Mouse (Mus musculus): ENCODE results near the gene Adam30. TPM values are rescaled to one million over a fixed set of nuclear protein-coding genes. Genes with fewer than 3 reads are reported as not detected.
A peak's percentile ranks its signal among the peaks of the same experiment; 100 is the strongest.

Gene Adam30
- total RNA-seq, 4 experiments from 2014 or later = 0.36 TPM; not detected in 3

DNA sequence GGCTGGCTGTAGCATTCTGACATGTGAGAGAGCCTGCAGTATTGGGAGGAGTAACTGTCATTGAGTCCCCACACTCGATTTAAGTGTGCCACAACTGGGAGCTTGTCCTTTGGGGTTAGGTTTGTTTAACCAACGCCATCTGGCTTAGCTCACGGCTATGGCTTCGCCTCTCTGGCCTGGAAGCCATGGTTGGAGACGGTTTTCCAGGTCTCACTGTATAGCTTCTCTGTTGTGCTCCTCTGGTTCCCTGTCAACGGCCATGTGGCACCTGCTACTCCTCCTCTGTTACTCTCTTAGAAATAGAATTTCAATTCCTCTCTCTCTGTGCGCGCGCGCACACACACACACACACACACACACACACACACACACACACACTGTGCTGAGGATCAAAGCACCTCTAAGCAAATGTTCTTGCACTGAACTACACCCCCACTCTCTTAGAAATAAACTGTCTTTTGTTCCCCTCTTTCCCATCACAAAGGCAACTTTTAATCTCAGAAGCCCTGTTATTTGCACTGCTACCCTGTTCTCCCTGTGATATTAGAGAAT lies 24.8 kb downstream of the Adam30 start:
- DNase-seq (ENCODE audit: low spot score in 2 of 2) = no peak

DNA sequence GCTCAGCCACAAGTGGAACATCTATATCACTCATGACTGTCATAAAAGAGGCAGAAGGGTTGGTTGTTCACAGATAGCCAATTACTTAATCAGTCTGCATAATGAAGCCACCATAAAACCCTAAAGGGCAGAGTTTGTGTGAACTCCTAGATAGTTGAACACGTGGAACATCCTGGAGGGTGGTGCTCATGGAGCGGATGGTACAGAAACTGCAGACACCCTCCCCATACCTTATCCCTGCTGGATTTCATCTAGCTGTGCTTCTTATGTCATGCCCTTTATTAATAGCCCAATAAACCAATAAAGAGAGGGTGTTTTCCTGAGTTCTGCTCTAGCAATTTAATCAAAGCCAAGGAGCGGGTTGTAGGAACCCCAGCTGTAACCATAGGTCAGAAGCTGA lies 27.3 kb downstream of the Adam30 start:
- no peak for DNase-seq (ENCODE audit: low spot score in 2 of 2)

DNA sequence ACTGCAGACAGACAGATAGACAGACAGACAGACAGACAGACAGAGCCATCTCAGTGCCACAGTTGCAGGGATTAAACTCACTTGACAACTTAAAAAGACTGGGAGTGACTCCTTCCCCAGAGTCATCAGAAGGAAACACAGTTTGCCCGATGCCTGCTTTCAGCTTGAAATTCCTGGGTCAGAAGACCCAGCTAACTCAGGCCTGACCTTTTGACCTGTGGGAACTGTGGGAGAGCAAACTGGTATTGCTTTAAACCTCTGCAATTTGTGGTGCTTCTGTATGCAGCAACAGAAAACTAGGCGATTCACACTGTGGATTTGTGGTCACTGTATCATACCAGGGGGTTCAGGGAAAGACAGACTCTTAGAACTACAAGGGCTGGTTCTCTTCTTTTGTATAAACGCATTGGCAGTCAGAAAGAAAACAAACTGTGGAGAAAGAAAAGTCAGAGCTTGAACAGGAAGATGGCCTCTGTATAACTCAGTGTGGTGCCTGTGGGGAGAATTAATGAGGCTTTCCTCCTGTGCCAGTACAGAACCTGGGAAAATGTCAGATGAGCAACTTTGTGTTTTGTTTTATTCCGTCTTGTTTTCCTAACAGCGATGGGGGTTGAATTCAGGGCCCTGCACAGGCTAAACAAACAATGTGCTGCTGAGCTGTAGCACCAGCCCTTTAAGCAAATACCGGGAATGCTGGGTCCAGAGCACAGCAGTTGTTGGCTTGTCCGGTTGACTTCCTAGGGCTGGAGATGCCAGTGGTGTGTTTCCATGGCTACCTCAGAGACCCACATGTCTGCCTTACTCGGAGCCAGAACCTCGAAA lies 37.5 kb downstream of the Adam30 start:
- DNase-seq (ENCODE audit: low spot score in 2 of 2) = no peak

DNA sequence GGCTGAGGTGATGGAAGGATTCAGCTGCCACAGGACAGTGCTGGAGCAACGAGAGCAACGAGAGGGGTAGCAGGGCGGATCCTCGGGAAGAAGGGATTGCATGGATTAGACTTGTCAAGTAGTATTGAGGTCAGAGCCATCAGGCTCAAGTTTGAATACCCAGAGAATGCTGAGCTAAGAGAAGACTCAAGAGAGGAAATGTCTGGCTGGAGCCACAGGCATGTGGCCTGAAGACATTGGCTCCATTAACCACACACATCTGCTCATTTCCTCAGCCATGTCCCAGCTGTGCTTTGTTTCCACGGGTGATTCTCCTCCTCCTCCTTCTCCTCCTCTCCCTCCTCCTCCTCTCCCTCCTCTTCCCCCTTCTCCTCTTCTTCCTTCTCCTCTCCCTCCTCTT lies 39.3 kb downstream of the Adam30 start:
- no peak for DNase-seq (ENCODE audit: low spot score in 2 of 2)

DNA sequence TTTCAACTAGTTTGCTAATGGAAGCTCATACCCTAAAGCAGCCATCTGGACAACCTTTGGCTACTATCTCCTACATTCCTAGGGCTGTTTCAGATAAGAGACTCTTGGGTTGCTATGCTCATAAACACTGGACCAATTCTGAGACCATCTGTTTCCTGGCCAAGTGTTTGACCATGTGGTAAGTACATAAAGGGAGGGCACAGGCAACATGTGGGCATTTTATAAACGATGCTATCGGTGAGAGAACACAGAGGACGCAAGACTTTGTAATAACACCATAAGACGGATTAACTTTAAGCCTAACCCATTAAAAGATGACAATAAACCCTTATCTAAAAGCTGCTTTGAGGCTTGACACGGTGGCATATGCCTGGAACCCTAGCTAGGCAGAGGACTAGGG lies 42.9 kb downstream of the Adam30 start:
- no peak for DNase-seq (ENCODE audit: low spot score in 2 of 2)

DNA sequence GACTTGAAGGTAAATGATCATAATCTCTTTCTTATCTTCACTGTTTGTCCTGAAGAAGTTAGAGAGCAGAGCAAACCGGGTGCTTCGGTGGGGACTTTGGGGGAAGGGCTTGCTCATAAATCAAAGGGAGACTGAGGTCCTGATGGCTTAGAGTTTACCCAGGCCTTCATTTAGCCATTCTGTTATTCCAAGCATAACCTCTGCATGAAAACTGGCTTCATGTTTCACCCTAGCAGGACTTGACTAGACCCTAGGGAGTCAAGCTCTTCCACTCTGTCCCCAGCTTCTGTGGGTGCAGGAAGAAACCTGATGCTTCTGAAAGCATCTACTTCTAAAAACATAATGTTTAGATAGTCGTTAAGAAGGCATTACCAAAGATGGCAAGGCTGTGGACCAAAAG lies 46.5 kb downstream of the Adam30 start:
- DNase-seq (ENCODE audit: low spot score in 2 of 2) = no peak

DNA sequence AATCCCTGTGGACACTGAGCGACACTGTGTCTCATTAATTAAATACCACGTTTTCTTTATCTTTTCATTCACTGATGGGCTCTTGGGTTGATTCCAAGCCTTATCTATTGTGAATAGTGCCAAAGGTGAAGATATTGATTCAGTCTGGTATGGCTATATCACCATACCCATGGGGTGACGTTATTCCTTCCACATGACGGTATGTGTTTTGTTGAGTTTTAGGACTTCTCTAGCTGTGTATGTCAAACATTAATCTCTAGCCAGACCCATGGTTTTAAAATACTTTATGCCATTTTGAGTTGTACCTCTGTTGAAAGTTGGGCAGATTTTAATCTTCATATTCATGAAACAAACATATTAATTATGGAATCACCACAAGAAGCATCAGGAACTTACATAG lies 48.7 kb downstream of the Adam30 start:
- DNase-seq (ENCODE audit: low spot score in 2 of 2) = no peak

DNA sequence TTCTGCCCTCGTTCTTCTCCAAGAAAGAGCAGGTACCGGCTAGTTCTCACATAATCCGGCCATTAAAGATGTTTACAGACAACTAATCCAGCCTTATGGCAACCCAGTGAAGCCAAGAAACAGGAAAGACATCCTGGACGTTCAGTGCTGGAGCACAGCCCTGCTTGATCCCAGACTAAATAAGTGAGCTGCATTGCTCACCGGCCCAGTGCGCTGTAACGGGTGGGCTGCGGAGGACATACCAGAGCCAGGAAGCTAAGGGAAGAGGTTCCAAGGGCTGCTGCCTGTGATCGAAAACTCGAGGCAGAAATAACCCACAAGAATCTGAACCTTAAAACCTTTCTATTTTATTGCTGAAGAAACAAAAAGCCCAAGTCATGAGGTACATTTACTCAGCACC lies 50.4 kb downstream of the Adam30 start:
- no peak for DNase-seq (ENCODE audit: low spot score in 2 of 2)

DNA sequence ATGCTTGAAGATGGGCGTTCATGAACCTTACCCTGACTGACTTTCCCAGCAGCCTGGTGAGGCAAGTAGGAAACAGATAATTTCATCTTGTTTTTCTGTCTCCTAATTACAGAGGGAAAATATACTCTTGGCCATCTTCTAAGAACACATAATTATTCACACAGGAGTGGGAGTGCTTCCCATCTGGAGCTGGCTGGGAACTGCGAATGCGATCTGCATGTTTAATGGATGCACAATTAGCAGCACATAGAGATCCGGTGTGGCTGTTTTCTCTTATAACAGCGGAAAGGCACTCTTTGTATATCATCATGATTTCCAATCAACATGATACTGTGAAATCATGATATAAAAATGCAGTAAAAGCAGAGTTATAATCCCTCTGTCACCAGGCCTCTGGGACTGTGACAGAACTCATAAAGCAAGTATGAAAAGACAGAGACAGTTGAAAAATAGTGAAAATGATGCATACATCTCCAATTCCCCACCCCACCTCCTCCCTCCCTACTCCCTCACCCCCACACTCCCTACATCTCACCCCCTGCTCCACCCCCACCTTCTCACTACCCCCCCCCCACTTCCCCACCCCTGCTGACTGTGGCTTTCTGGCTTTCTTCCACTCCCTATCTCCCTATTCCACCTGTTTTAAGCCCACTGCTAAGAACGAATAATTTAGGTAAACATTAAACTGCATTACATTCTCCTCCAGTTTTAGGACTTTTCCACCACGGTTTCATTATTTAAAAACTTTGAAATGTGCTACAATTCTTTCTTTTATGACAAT lies 51.1 kb downstream of the Adam30 start:
- DNase-seq (ENCODE audit: low spot score in 2 of 2) = peak; percentile 84

Other genes with a start within 250 kb of the Adam30 start
- gene Notch2, start 147.1 kb upstream of the Adam30 start, total RNA-seq (2022) = 10 to 100 TPM; 22.9 to 29.1 (median 26.8) TPM
- not detected for gene Reg4, start 61.5 kb downstream of the Adam30 start, total RNA-seq (2022)
- 1 to 10 TPM; 4.3 to 6.5 (median 5.3) TPM for gene Hmgcs2, start 119.8 kb downstream of the Adam30 start, total RNA-seq (2022)
- 10 to 100 TPM; 61.3 to 72.1 (median 67.5) TPM for gene Phgdh, start 179.4 kb downstream of the Adam30 start, total RNA-seq (2022)
- 10 to 100 TPM; 27.1 to 32.6 (median 27.9) TPM for gene Zfp697, start 221.8 kb downstream of the Adam30 start, total RNA-seq (2022)

All from layer of hippocampus, adult 8-10 months (tissue).